Mouse (Mus musculus): ENCODE results near the gene Ccs. TPM values are rescaled to one million over a fixed set of nuclear protein-coding genes. Genes with fewer than 3 reads are reported as not detected.

The Ccs gene
- total RNA-seq, 2 experiments from 2014 or later: 17.4 to 24.8 TPM

GRCm38 (mm10) chr19:4854552-4855469 lies 15.7 kb upstream of the Ccs start, which contains the start of gene Ctsf:
Gene Ctsf, plus strand, starts transcription at chr19:4855130.
- intact Hi-C loops (cut with DNase I): loop anchor here (10.0 kb wide), 1 partner anchor 360 kb away; the partner anchor contains the start of gene 2010003K11Rik
- peak; percentile 28; the same call in 1 of the 2 replicates for TF ChIP-seq CTCF (IDR thresholded peaks at IDR 0.05)
- H3K27ac ChIP-seq: peak within 1 kb of the TSS; percentile 98
- peak within 1 kb of the TSS; percentile 74 for H3K4me3 ChIP-seq
- peak; percentile 97 for DNase-seq

GRCm38 (mm10) chr19:4850281-4850680 lies 11.1 kb upstream of the Ccs start:
- no peak overlapping the region for H3K4me3 ChIP-seq
- intact Hi-C loops (cut with DNase I): loop anchor here (10.0 kb wide), 1 partner anchor 355 kb away; the partner anchor contains the start of gene 2010003K11Rik
- no peak for TF ChIP-seq CTCF (IDR thresholded peaks at IDR 0.05)
- no peak for DNase-seq
- no peak overlapping the region for H3K27ac ChIP-seq

- H3K27ac ChIP-seq: no peak overlapping the region
- no peak overlapping the region for H3K4me3 ChIP-seq
- DNase-seq: no peak
- TF ChIP-seq CTCF (IDR thresholded peaks at IDR 0.05): no peak
- intact Hi-C loops (cut with DNase I): loop anchor here (5.0 to 10.0 kb wide), 3 partner anchors 37 to 355 kb away; partner anchors contain the start of genes 2010003K11Rik, Gm21992, Rbm14 and Rce1
Observed at GRCm38 (mm10) chr19:4849800-4850199, 10.7 kb upstream of the Ccs start.

GRCm38 (mm10) chr19:4847490-4847889 lies 8.4 kb upstream of the Ccs start:
- no peak for DNase-seq
- peak; percentile 81 for TF ChIP-seq CTCF (IDR thresholded peaks at IDR 0.05)
- no peak overlapping the region for H3K4me3 ChIP-seq
- intact Hi-C loops (cut with DNase I): loop anchor here (2.0 to 5.0 kb wide), 3 partner anchors 35 to 220 kb away; partner anchors contain the start of genes Gm21992, Rbm14 and Rce1
- H3K27ac ChIP-seq: no peak overlapping the region

GRCm38 (mm10) chr19:4845846-4846245 lies 6.7 kb upstream of the Ccs start:
- Histone ChIP-seq H3K27ac (no peak overlapping the region), H3K4me3 (no peak overlapping the region)
- no peak for DNase-seq
- intact Hi-C loops (cut with DNase I): loop anchor here (2.0 to 5.0 kb wide), 3 partner anchors 34 to 219 kb away; partner anchors contain the start of genes Gm21992, Rbm14 and Rce1
- no peak for TF ChIP-seq CTCF (IDR thresholded peaks at IDR 0.05)

- Histone ChIP-seq H3K4me3 (no peak overlapping the region), H3K27ac (no peak overlapping the region)
- DNase-seq: no peak
- intact Hi-C loops (cut with DNase I): no loop called here
- TF ChIP-seq CTCF (IDR thresholded peaks at IDR 0.05): no peak
Observed at GRCm38 (mm10) chr19:4842611-4843010, 3.5 kb upstream of the Ccs start.

- H3K4me3 ChIP-seq: no peak overlapping the region
- intact Hi-C loops (cut with DNase I): no loop called here
- DNase-seq: no peak
- H3K27ac ChIP-seq: no peak overlapping the region
- no peak for TF ChIP-seq CTCF (IDR thresholded peaks at IDR 0.05)
Observed at GRCm38 (mm10) chr19:4840848-4841247, 1.7 kb upstream of the Ccs start.

- intact Hi-C loops (cut with DNase I): no loop called here
- no peak for DNase-seq
- peak overlapping the region; percentile 89 for H3K27ac ChIP-seq
Observed at GRCm38 (mm10) chr19:4838526-4839140, 499 bp downstream of the Ccs start.

GRCm38 (mm10) chr19:4837049-4837448 lies 2.1 kb downstream of the Ccs start:
- intact Hi-C loops (cut with DNase I): no loop called here
- H3K27ac ChIP-seq: no peak overlapping the region
- no peak overlapping the region for H3K4me3 ChIP-seq
- no peak for TF ChIP-seq CTCF (IDR thresholded peaks at IDR 0.05)
- DNase-seq: peak; percentile 56

More at GRCm38 (mm10) chr19:4838526-4839140, 499 bp downstream of the Ccs start:
- no peak for TF ChIP-seq CTCF (IDR thresholded peaks at IDR 0.05)
- H3K4me3 ChIP-seq: peak overlapping the region; percentile 76

- no peak for TF ChIP-seq CTCF (IDR thresholded peaks at IDR 0.05)
- intact Hi-C loops (cut with DNase I): no loop called here
Observed at GRCm38 (mm10) chr19:4836096-4836495, 3.0 kb downstream of the Ccs start.

GRCm38 (mm10) chr19:4833977-4834376 lies 5.2 kb downstream of the Ccs start:
- intact Hi-C loops (cut with DNase I): no loop called here
- TF ChIP-seq CTCF (IDR thresholded peaks at IDR 0.05): no peak
- Histone ChIP-seq H3K4me3 (no peak overlapping the region), H3K27ac (no peak overlapping the region)
- DNase-seq: peak; percentile 54

More at GRCm38 (mm10) chr19:4836096-4836495, 3.0 kb downstream of the Ccs start:
- Histone ChIP-seq H3K4me3 (no peak overlapping the region), H3K27ac (peak overlapping the region; percentile 63)
- DNase-seq: no peak

- Histone ChIP-seq H3K4me3 (peak overlapping the region; percentile 19; the same call in 1 of the 2 replicates), H3K27ac (peak overlapping the region; percentile 73)
- TF ChIP-seq CTCF (IDR thresholded peaks at IDR 0.05): no peak
- intact Hi-C loops (cut with DNase I): no loop called here
- DNase-seq: peak; percentile 92
Observed at GRCm38 (mm10) chr19:4829156-4829555, 10.0 kb downstream of the Ccs start.
